Mouse (Mus musculus): ENCODE measurements around the gene Frmd8. TPM values are rescaled to one million over a fixed set of nuclear protein-coding genes. Genes with fewer than 3 reads are reported as not detected.

Gene Frmd8
- polyA plus RNA-seq, 1 experiment from 2014 or later: 13.8 TPM

GRCm38 (mm10) chr19:5821847-5822173, 53.3 kb downstream of the Frmd8 start:
- H3K4me1 ChIP-seq (replicated peaks; ENCODE audit: control insufficient read depth, insufficient read depth): peaks cover 8% of the 10 kb centered on the region
- 69% methylated on average over 5 of the region's 5 CpGs for WGBS
- no peak overlapping the region for H3K9ac ChIP-seq (ENCODE audit: low read length)
- no peaks in the 10 kb centered on the region for H3K27me3 ChIP-seq (ENCODE audit: control insufficient read depth, insufficient read depth, low read length)
- H3K9me3 ChIP-seq (ENCODE audit: control insufficient read depth, low read length): no peaks in the 10 kb centered on the region
- peak overlapping the region; percentile 46; the same call in 1 of the 2 replicates for H3K27ac ChIP-seq (replicated peaks)
- H3K36me3 ChIP-seq (ENCODE audit: control insufficient read depth, insufficient read depth, low read length): no peaks in the 10 kb centered on the region; the same call in 1 of the 2 replicates
- H3K4me2 ChIP-seq (replicated peaks; ENCODE audit: low read depth): no peak overlapping the region
- ATAC-seq (ENCODE audit: low FRiP score, low TSS enrichment) (no peak), DNase-seq (ENCODE audit: low spot score) (no peak)
- no peak for TF ChIP-seq EP300 (optimal IDR thresholded peaks at IDR 0.05)
- no peak for TF ChIP-seq CTCF (IDR thresholded peaks at IDR 0.05; ENCODE audit: low read depth)
- no peak overlapping the region for H3K4me3 ChIP-seq (ENCODE audit: low read depth, low read length)

- Histone ChIP-seq H3K4me2 (replicated peaks; ENCODE audit: low read depth) (no peak overlapping the region), H3K9ac (ENCODE audit: low read length) (no peak overlapping the region), H3K27ac (replicated peaks) (peak overlapping the region; percentile 69), H3K9me3 (ENCODE audit: control insufficient read depth, low read length) (no peaks in the 10 kb centered on the region), H3K36me3 (ENCODE audit: control insufficient read depth, insufficient read depth, low read length) (no peaks in the 10 kb centered on the region), H3K4me1 (replicated peaks; ENCODE audit: control insufficient read depth, insufficient read depth) (peaks cover 6% of the 10 kb centered on the region), H3K4me3 (ENCODE audit: low read depth, low read length) (no peak overlapping the region), H3K27me3 (ENCODE audit: control insufficient read depth, insufficient read depth, low read length) (no peaks in the 10 kb centered on the region)
- WGBS: 42% methylated on average over 12 of the region's 12 CpGs
- peak; percentile 71 for DNase-seq (ENCODE audit: low spot score)
- ATAC-seq (ENCODE audit: low FRiP score, low TSS enrichment): peak; percentile 0; the same call in 1 of the 2 replicates
- TF ChIP-seq EP300 (optimal IDR thresholded peaks at IDR 0.05) (no peak), CTCF (IDR thresholded peaks at IDR 0.05; ENCODE audit: low read depth) (peak; percentile 63)
Measured at GRCm38 (mm10) chr19:5819549-5819948, 55.5 kb downstream of the Frmd8 start.

DNA sequence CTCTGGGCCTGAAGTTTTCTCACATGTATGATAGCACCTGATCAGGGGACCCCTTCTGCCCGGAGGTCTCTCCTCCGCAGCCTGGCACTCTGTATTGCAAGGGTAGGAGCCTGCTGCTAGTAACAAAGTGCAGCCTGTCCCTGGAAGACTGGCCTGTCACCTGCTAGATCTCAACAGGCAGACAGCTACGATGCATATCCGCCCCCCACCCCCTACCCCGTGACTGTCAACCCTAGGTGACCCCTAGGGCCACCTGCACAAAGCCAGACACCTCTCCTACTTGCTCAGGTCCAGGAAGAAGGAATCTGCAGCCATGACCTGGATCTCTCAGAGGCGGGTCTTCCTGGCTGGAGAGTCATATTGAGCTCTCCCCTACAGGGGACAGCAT, 56.5 kb downstream of the Frmd8 start:
- 74% methylated on average over 6 of the region's 6 CpGs for WGBS
- H3K4me1 ChIP-seq (replicated peaks; ENCODE audit: control insufficient read depth, insufficient read depth): peaks cover 3% of the 10 kb centered on the region
- no peak for TF ChIP-seq EP300 (optimal IDR thresholded peaks at IDR 0.05)
- no peak for TF ChIP-seq CTCF (IDR thresholded peaks at IDR 0.05; ENCODE audit: low read depth)
- H3K4me2 ChIP-seq (replicated peaks; ENCODE audit: low read depth): no peak overlapping the region
- no peaks in the 10 kb centered on the region for H3K9me3 ChIP-seq (ENCODE audit: control insufficient read depth, low read length)
- H3K9ac ChIP-seq (ENCODE audit: low read length): no peak overlapping the region
- H3K27me3 ChIP-seq (ENCODE audit: control insufficient read depth, insufficient read depth, low read length): no peaks in the 10 kb centered on the region
- H3K36me3 ChIP-seq (ENCODE audit: control insufficient read depth, insufficient read depth, low read length): no peaks in the 10 kb centered on the region
- H3K4me3 ChIP-seq (ENCODE audit: low read depth, low read length): no peak overlapping the region
- no peak for DNase-seq (ENCODE audit: low spot score)
- no peak for ATAC-seq (ENCODE audit: low FRiP score, low TSS enrichment)
- H3K27ac ChIP-seq (replicated peaks): peak overlapping the region; percentile 91

GRCm38 (mm10) chr19:5817703-5818589, 57.1 kb downstream of the Frmd8 start:
- Histone ChIP-seq H3K36me3 (ENCODE audit: control insufficient read depth, insufficient read depth, low read length) (no peaks in the 10 kb centered on the region), H3K9ac (ENCODE audit: low read length) (peak overlapping the region; percentile 54), H3K4me3 (ENCODE audit: low read depth, low read length) (0 out of 2 replicates have a peak overlapping the region, but pooled peaks have one; percentile 10), H3K4me2 (replicated peaks; ENCODE audit: low read depth) (peak overlapping the region; percentile 43), H3K4me1 (replicated peaks; ENCODE audit: control insufficient read depth, insufficient read depth) (peaks cover 3% of the 10 kb centered on the region), H3K27ac (replicated peaks) (peak overlapping the region; percentile 91), H3K27me3 (ENCODE audit: control insufficient read depth, insufficient read depth, low read length) (no peaks in the 10 kb centered on the region), H3K9me3 (ENCODE audit: control insufficient read depth, low read length) (no peaks in the 10 kb centered on the region)
- peak; percentile 79 for ATAC-seq (ENCODE audit: low FRiP score, low TSS enrichment)
- WGBS: 14% methylated on average over 21 of the region's 21 CpGs
- peak; percentile 91 for TF ChIP-seq CTCF (IDR thresholded peaks at IDR 0.05; ENCODE audit: low read depth)
- peak; percentile 69 for TF ChIP-seq EP300 (optimal IDR thresholded peaks at IDR 0.05)
- peak; percentile 92 for DNase-seq (ENCODE audit: low spot score)

- Histone ChIP-seq H3K27ac (replicated peaks) (peak overlapping the region; percentile 84), H3K4me3 (ENCODE audit: low read depth, low read length) (no peak overlapping the region), H3K4me2 (replicated peaks; ENCODE audit: low read depth) (no peak overlapping the region), H3K4me1 (replicated peaks; ENCODE audit: control insufficient read depth, insufficient read depth) (peaks cover 11% of the 10 kb centered on the region), H3K36me3 (ENCODE audit: control insufficient read depth, insufficient read depth, low read length) (no peaks in the 10 kb centered on the region), H3K9ac (ENCODE audit: low read length) (no peak overlapping the region), H3K9me3 (ENCODE audit: control insufficient read depth, low read length) (no peaks in the 10 kb centered on the region), H3K27me3 (ENCODE audit: control insufficient read depth, insufficient read depth, low read length) (no peaks in the 10 kb centered on the region)
- DNase-seq (ENCODE audit: low spot score): peak; percentile 66
- TF ChIP-seq EP300 (optimal IDR thresholded peaks at IDR 0.05) (no peak), CTCF (IDR thresholded peaks at IDR 0.05; ENCODE audit: low read depth) (no peak)
- peak; percentile 68 for ATAC-seq (ENCODE audit: low FRiP score, low TSS enrichment)
- 71% methylated on average over 4 of the region's 4 CpGs for WGBS
Measured at GRCm38 (mm10) chr19:5815928-5816327, 59.1 kb downstream of the Frmd8 start.

GRCm38 (mm10) chr19:5815010-5815409, 60.1 kb downstream of the Frmd8 start:
- no peak for TF ChIP-seq EP300 (optimal IDR thresholded peaks at IDR 0.05)
- no peak for TF ChIP-seq CTCF (IDR thresholded peaks at IDR 0.05; ENCODE audit: low read depth)
- no peaks in the 10 kb centered on the region for H3K9me3 ChIP-seq (ENCODE audit: control insufficient read depth, low read length)
- H3K9ac ChIP-seq (ENCODE audit: low read length): no peak overlapping the region
- H3K27me3 ChIP-seq (ENCODE audit: control insufficient read depth, insufficient read depth, low read length): no peaks in the 10 kb centered on the region
- no peak overlapping the region for H3K4me3 ChIP-seq (ENCODE audit: low read depth, low read length)
- H3K4me2 ChIP-seq (replicated peaks; ENCODE audit: low read depth): no peak overlapping the region
- H3K4me1 ChIP-seq (replicated peaks; ENCODE audit: control insufficient read depth, insufficient read depth): peaks cover 20% of the 10 kb centered on the region
- H3K27ac ChIP-seq (replicated peaks): 0 out of 2 replicates have a peak overlapping the region, but pooled peaks have one; percentile 45
- 42% methylated on average over 7 of the region's 7 CpGs for WGBS
- ATAC-seq (ENCODE audit: low FRiP score, low TSS enrichment): no peak
- H3K36me3 ChIP-seq (ENCODE audit: control insufficient read depth, insufficient read depth, low read length): no peaks in the 10 kb centered on the region
- DNase-seq (ENCODE audit: low spot score): no peak
